Mouse (Mus musculus) MEL (cell line): Measurements from ENCODE around the gene Glod4. TPM values are rescaled to one million over a fixed set of nuclear protein-coding genes. Genes with fewer than 3 reads are reported as not detected.

Source experiments
- DNase-seq: peaks from one replicate; pipeline ENCODE4 v3.0.0; 2011; ENCODE audit warnings: low read depth, low spot score
- H3K27ac ChIP-seq: 2 replicates; pipeline ENCODE4 v1.5.1; 2012; ENCODE audit warnings: low read depth, mild to moderate bottlenecking, control low read depth, low read length, moderate library complexity; ENCODE audit not compliant: control insufficient read depth
- H3K27me3 ChIP-seq, 2 experiments: fragments of 150-350 bp in 1 of 2; sonication (generic) in 1 of 2; 2 replicates each; pipeline ENCODE4 v1.6.1; 2012; ENCODE audit warnings: low read length in 2 of 2, mild to moderate bottlenecking in 2 of 2, improper control_type of control experiment in 1 of 2, moderate library complexity in 1 of 2; ENCODE audit not compliant: insufficient read depth in 2 of 2, control insufficient read depth in 1 of 2
- H3K36me3 ChIP-seq, 2 experiments: 2 replicates each; pipeline ENCODE4 v1.6.1; 2012 to 2014; ENCODE audit warnings: low read length in 2 of 2, improper control_type of control experiment in 1 of 2, inconsistent platforms in 1 of 2, mild to moderate bottlenecking in 1 of 2; ENCODE audit not compliant: insufficient read depth in 2 of 2, control insufficient read depth in 1 of 2
- H3K4me1 ChIP-seq, 2 experiments: fragments of 150-350 bp in 1 of 2; sonication (generic) in 1 of 2; 2 replicates each; pipeline ENCODE4 v1.6.1; 2012; ENCODE audit warnings: low read length in 2 of 2, improper control_type of control experiment in 1 of 2, mild to moderate bottlenecking in 1 of 2; ENCODE audit not compliant: insufficient read depth in 2 of 2, control insufficient read depth in 1 of 2
- H3K4me3 ChIP-seq, 2 experiments: fragments of 150-350 bp in 1 of 2; sonication (generic) in 1 of 2; 2 replicates each; pipeline ENCODE4 v1.5.1; 2012; ENCODE audit warnings: low read depth in 2 of 2, low read length in 2 of 2, mild to moderate bottlenecking in 2 of 2, moderate library complexity in 2 of 2, control low read depth in 1 of 2, improper control_type of control experiment in 1 of 2; ENCODE audit not compliant: control insufficient read depth in 1 of 2, insufficient read depth in 1 of 2
- H3K79me2 ChIP-seq: 2 replicates; pipeline ENCODE4 v1.6.1; 2012; ENCODE audit warnings: mild to moderate bottlenecking, low read length, moderate library complexity; ENCODE audit not compliant: control insufficient read depth, poor library complexity, insufficient read depth
- H3K9ac ChIP-seq: 2 replicates; pipeline ENCODE4 v1.6.1; 2012; ENCODE audit warnings: low read depth, mild to moderate bottlenecking, control low read depth, low read length, moderate library complexity; ENCODE audit not compliant: control insufficient read depth, poor library complexity, severe bottlenecking
- H3K9me3 ChIP-seq: fragments of 150-350 bp; sonication (generic); replicated peaks from 2 replicates; pipeline ENCODE4 v1.6.1; 2012; ENCODE audit warnings: mild to moderate bottlenecking, low read length, improper control_type of control experiment, moderate library complexity; ENCODE audit not compliant: insufficient read depth
- CHD1 ChIP-seq: IDR thresholded peaks from 2 replicates; pipeline ENCODE4 v1.6.1; 2012; ENCODE audit warnings: low read depth, mild to moderate bottlenecking, inconsistent platforms, low read length, improper control_type of control experiment
- CHD2 ChIP-seq: IDR thresholded peaks from 2 replicates; pipeline ENCODE4 v1.6.1; 2011; ENCODE audit warnings: low read length, improper control_type of control experiment
- ELF1 ChIP-seq: IDR thresholded peaks from 2 replicates; pipeline ENCODE4 v1.6.1; 2014; ENCODE audit warnings: low read depth, mild to moderate bottlenecking, inconsistent platforms, low read length, improper control_type of control experiment, moderate library complexity
- ETS1 ChIP-seq: IDR thresholded peaks from 2 replicates; pipeline ENCODE4 v1.6.1; 2012; ENCODE audit warnings: low read depth, mild to moderate bottlenecking, inconsistent platforms, low read length, improper control_type of control experiment, moderate library complexity
- GABPA ChIP-seq: IDR thresholded peaks from 2 replicates; pipeline ENCODE4 v1.6.1; 2012; ENCODE audit warnings: low read depth, mild to moderate bottlenecking, inconsistent platforms, low read length, improper control_type of control experiment, moderate library complexity
- GATA1 ChIP-seq: IDR thresholded peaks from 2 replicates; pipeline ENCODE4 v1.6.1; 2011; ENCODE audit warnings: low read depth, low read length, improper control_type of control experiment
- HCFC1 ChIP-seq: IDR thresholded peaks from 2 replicates; pipeline ENCODE4 v1.6.1; 2012; ENCODE audit warnings: low read depth, mild to moderate bottlenecking, inconsistent platforms, low read length, improper control_type of control experiment, moderate library complexity
- KAT2A ChIP-seq: conservative IDR thresholded peaks from 2 replicates; pipeline ENCODE4 v1.6.1; 2012; ENCODE audit warnings: low read depth, low read length, improper control_type of control experiment, inconsistent platforms
- MAFK ChIP-seq: IDR thresholded peaks from 2 replicates; pipeline ENCODE4 v1.6.1; 2011; ENCODE audit warnings: low read depth, mild to moderate bottlenecking, low read length, improper control_type of control experiment, borderline replicate concordance
- MAZ ChIP-seq: IDR thresholded peaks from 2 replicates; pipeline ENCODE4 v1.6.1; 2012; ENCODE audit warnings: low read depth, mild to moderate bottlenecking, inconsistent platforms, low read length, improper control_type of control experiment
- MYB ChIP-seq: IDR thresholded peaks from 2 replicates; pipeline ENCODE4 v1.6.1; 2011; ENCODE audit warnings: mild to moderate bottlenecking, low read depth, low read length, improper control_type of control experiment
- NRF1 ChIP-seq: IDR thresholded peaks from 2 replicates; pipeline ENCODE4 v1.6.1; 2014; ENCODE audit warnings: low read depth, mild to moderate bottlenecking, inconsistent platforms, low read length, improper control_type of control experiment, moderate library complexity; ENCODE audit not compliant: poor library complexity, insufficient read depth, severe bottlenecking
- POLR2A ChIP-seq, 2 experiments: IDR thresholded peaks; 2 replicates each; pipeline ENCODE4 v1.6.1; 2011 to 2012; ENCODE audit warnings: low read length in 2 of 2, mild to moderate bottlenecking in 2 of 2, control low read depth in 1 of 2, improper control_type of control experiment in 1 of 2, low read depth in 1 of 2, moderate library complexity in 1 of 2; ENCODE audit not compliant: control insufficient read depth in 1 of 2, insufficient read depth in 1 of 2, poor library complexity in 1 of 2
- POLR2AphosphoS2 ChIP-seq: IDR thresholded peaks from 2 replicates; pipeline ENCODE4 v1.6.1; 2011; ENCODE audit warnings: low read length, improper control_type of control experiment
- POLR2AphosphoS5 ChIP-seq: IDR thresholded peaks from 2 replicates; pipeline ENCODE4 v1.6.1; 2012; ENCODE audit warnings: low read depth, borderline replicate concordance, mild to moderate bottlenecking, inconsistent platforms, low read length, moderate library complexity, mixed read lengths
- SIN3A ChIP-seq: IDR thresholded peaks from 2 replicates; pipeline ENCODE4 v1.6.1; 2012; ENCODE audit warnings: low read length, improper control_type of control experiment, inconsistent platforms
- SMC3 ChIP-seq: IDR thresholded peaks from 2 replicates; pipeline ENCODE4 v1.6.1; 2011; ENCODE audit warnings: low read depth, low read length, improper control_type of control experiment
- TCF12 ChIP-seq: IDR thresholded peaks from 2 replicates; pipeline ENCODE4 v1.6.1; 2014; ENCODE audit warnings: low read depth, mild to moderate bottlenecking, inconsistent platforms, low read length, improper control_type of control experiment, moderate library complexity
- UBTF ChIP-seq: IDR thresholded peaks from 2 replicates; pipeline ENCODE4 v1.6.1; 2012; ENCODE audit warnings: low read depth, mild to moderate bottlenecking, inconsistent platforms, low read length, improper control_type of control experiment, moderate library complexity, borderline replicate concordance; ENCODE audit not compliant: insufficient read depth
- USF1 ChIP-seq: IDR thresholded peaks from 2 replicates; pipeline ENCODE4 v1.6.1; 2014; ENCODE audit warnings: low read depth, mild to moderate bottlenecking, inconsistent platforms, low read length, improper control_type of control experiment, moderate library complexity
- USF2 ChIP-seq, 2 experiments: IDR thresholded peaks; 2 replicates each; pipeline ENCODE4 v1.6.1; 2011 to 2012; ENCODE audit warnings: improper control_type of control experiment in 2 of 2, low read length in 2 of 2, borderline replicate concordance in 1 of 2, inconsistent platforms in 1 of 2, low read depth in 1 of 2, mild to moderate bottlenecking in 1 of 2; ENCODE audit not compliant: insufficient read depth in 1 of 2
- ZC3H11A ChIP-seq: IDR thresholded peaks from 2 replicates; pipeline ENCODE4 v1.6.1; 2012; ENCODE audit warnings: low read depth, mild to moderate bottlenecking, inconsistent platforms, low read length, improper control_type of control experiment
- ZMIZ1 ChIP-seq: IDR thresholded peaks from 2 replicates; pipeline ENCODE4 v1.6.1; 2012; ENCODE audit warnings: low read depth, mild to moderate bottlenecking, inconsistent platforms, low read length, improper control_type of control experiment, moderate library complexity
- ZNF384 ChIP-seq: IDR thresholded peaks from 2 replicates; pipeline ENCODE4 v1.6.1; 2012; ENCODE audit warnings: low read depth, mild to moderate bottlenecking, inconsistent platforms, low read length, improper control_type of control experiment
- polyA plus RNA-seq, 2 experiments: library from polyadenylated mRNA; stranded (reverse) in 1 of 2; unstranded in 1 of 2; fragments of >175 nt in 1 of 2; fragments of >200 nt in 1 of 2; gene quantifications; 2 replicates each; pipeline versions ENCODE4 v1.2.1 to v1.2.4; 2012; ENCODE audit warnings: low replicate concordance in 2 of 2, low read depth in 1 of 2; ENCODE audit not compliant: insufficient read length in 2 of 2, insufficient read depth in 1 of 2, missing spikeins in 1 of 2
- total RNA-seq: library from RNA; depleted of rRNA; stranded (reverse); fragments of 300-350 nt; gene quantifications from 2 replicates; pipeline ENCODE4 v1.2.3, GENCODE M21; 2012

The Glod4 gene
- total and polyA plus RNA-seq, 3 experiments = 63.9 to 139 TPM; not detected in 1

- Histone ChIP-seq H3K4me1 (peaks cover 2 to 3% of the 10 kb centered on the region in 2 experiments; a peak in 2 of 4 replicates), H3K4me3 (no peak overlapping the region), H3K79me2 (no peaks in the 10 kb centered on the region), H3K36me3 (peaks cover 0 to 1% of the 10 kb centered on the region in 2 experiments; a peak in 2 of 4 replicates), H3K27ac (no peak overlapping the region), H3K9me3 (no peaks in the 10 kb centered on the region), H3K27me3 (no peaks in the 10 kb centered on the region), H3K9ac (no peak overlapping the region)
- TF ChIP-seq USF1 = no peak
- no peak for TF ChIP-seq KAT2A
- TF ChIP-seq SMC3 = no peak
- no peak for TF ChIP-seq USF2 (IDR thresholded peaks at IDR 0.05; ENCODE audit: borderline replicate concordance in 1 of 2, insufficient read depth in 1 of 2, low read depth in 1 of 2, low read length in 2 of 2)
- no peak for TF ChIP-seq CHD2
- TF ChIP-seq ZNF384 = no peak
- no peak for TF ChIP-seq ZC3H11A
- TF ChIP-seq ELF1 = no peak
- no peak for TF ChIP-seq TCF12
- no peak for TF ChIP-seq ZMIZ1
- no peak for DNase-seq
Observed at GRCm38 (mm10) chr11:76292398-76292797, 48.9 kb upstream of the Glod4 start.

GRCm38 (mm10) chr11:76291960-76292359 lies 48.4 kb upstream of the Glod4 start:
- Histone ChIP-seq H3K79me2 (no peaks in the 10 kb centered on the region), H3K27ac (no peak overlapping the region), H3K36me3 (peaks cover 0 to 1% of the 10 kb centered on the region in 2 experiments; a peak in 2 of 4 replicates), H3K9ac (no peak overlapping the region)
- TF ChIP-seq MYB (no peak), ETS1 (no peak), UBTF (no peak), POLR2AphosphoS5 (no peak), GATA1 (no peak), MAZ (no peak), MAFK (no peak), SMC3 (no peak), NRF1 (no peak), CHD1 (no peak), HCFC1 (no peak), SIN3A (no peak), ZNF384 (no peak), POLR2AphosphoS2 (no peak), POLR2A (IDR thresholded peaks at IDR 0.05; ENCODE audit: control insufficient read depth in 1 of 2, insufficient read depth in 1 of 2, low read depth in 1 of 2, low read length in 2 of 2, poor library complexity in 1 of 2) (no peak), GABPA (no peak)
- TF ChIP-seq, all 39 proteins: peak for 0
- DNase-seq = no peak
- Histone ChIP-seq H3K4me3 (no peak overlapping the region), H3K9me3 (no peaks in the 10 kb centered on the region), H3K4me1 (peaks cover 2 to 3% of the 10 kb centered on the region in 2 experiments; a peak in 2 of 4 replicates), H3K27me3 (no peaks in the 10 kb centered on the region)
